Mouse (Mus musculus): ENCODE data around the gene Vmn1r225. TPM values are rescaled to one million over a fixed set of nuclear protein-coding genes. Genes with fewer than 3 reads are reported as not detected.
"Not testable (repeated sequence)": the region's sequence is repeated elsewhere in the genome, so short reads cannot be mapped to it uniquely, and the experiment has no call there.

Vmn1r225 gene
- not detected in 2 replicates for polyA plus RNA-seq (2014; fragmentation: Nextera tagmentation; extraction: Ambion mirVana)

DNA sequence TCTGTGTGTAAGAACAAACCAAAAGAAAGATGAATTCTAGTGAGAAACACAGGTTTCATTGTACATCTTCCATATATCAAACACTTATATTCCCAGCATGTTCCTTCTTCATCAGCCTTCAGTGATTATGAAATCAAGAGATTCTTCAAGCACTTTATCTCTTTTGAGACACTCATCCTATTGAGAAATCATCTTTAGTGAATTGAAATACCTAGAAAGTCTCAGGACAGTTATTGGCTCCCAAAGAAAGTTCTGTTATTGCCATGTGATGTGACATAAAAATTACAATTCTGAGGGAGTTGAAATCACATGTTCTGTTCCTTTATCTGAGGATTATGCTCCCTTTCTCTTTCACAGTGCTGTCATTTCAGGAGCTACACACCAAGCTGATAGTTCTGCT is at the start of gene Vmn1r225:
Vmn1r225 (plus strand) TSS at position 301 of the 400 bp plus-strand sequence.
- Histone ChIP-seq H3K9me3 (ENCODE audit: control insufficient read depth, low read length) (peaks cover 4% of the 10 kb centered on the region; the same call in 1 of the 2 replicates), H3K27ac (ENCODE audit: low read depth, low read length) (no peak within 1 kb of the TSS), H3K4me2 (replicated peaks; ENCODE audit: low read depth, low read length) (no peak within 1 kb of the TSS), H3K9ac (ENCODE audit: low read depth, low read length) (no peak within 1 kb of the TSS), H3K36me3 (ENCODE audit: control insufficient read depth, insufficient read depth, low read length) (no peaks in the 10 kb centered on the region), H3K27me3 (ENCODE audit: control insufficient read depth, insufficient read depth, low read length) (no peaks in the 10 kb centered on the region), H3K4me1 (ENCODE audit: control insufficient read depth, insufficient read depth, low read length) (no peaks in the 10 kb centered on the region), H3K4me3 (ENCODE audit: low read length) (no peak within 1 kb of the TSS)
- ATAC-seq (ENCODE audit: low FRiP score, low TSS enrichment): no peak

DNA sequence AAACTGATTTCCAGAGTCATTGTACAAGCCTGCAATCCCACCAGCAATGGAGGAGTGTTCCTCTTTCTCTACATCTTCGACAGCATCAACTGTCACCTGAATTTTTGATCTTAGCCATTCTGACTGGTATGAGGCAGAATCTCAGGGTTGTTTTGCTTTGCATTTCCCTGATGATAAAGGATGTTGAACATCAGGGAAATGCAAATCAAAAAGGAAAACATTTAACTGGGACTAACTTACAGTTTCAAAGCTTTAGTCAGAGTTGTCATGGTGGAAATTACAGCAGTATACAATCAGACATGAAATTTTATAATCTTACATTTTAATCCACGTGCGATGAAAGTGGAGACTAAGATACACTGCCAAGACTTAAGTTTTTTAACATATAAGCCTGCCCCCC is 24.6 kb upstream of the Vmn1r225 start:
- Histone ChIP-seq H3K27me3 (ENCODE audit: control insufficient read depth, insufficient read depth, low read length) (no peaks in the 10 kb centered on the region), H3K4me3 (ENCODE audit: low read length) (no peak overlapping the region), H3K27ac (ENCODE audit: low read depth, low read length) (no peak overlapping the region), H3K4me1 (ENCODE audit: control insufficient read depth, insufficient read depth, low read length) (no peaks in the 10 kb centered on the region), H3K9ac (ENCODE audit: low read depth, low read length) (no peak overlapping the region), H3K4me2 (replicated peaks; ENCODE audit: low read depth, low read length) (no peak overlapping the region), H3K36me3 (ENCODE audit: control insufficient read depth, insufficient read depth, low read length) (no peaks in the 10 kb centered on the region), H3K9me3 (ENCODE audit: control insufficient read depth, low read length) (no peaks in the 10 kb centered on the region)
- ATAC-seq (ENCODE audit: low FRiP score, low TSS enrichment): no peak
- WGBS: 81% methylated on average over 3 of the region's 3 CpGs

DNA sequence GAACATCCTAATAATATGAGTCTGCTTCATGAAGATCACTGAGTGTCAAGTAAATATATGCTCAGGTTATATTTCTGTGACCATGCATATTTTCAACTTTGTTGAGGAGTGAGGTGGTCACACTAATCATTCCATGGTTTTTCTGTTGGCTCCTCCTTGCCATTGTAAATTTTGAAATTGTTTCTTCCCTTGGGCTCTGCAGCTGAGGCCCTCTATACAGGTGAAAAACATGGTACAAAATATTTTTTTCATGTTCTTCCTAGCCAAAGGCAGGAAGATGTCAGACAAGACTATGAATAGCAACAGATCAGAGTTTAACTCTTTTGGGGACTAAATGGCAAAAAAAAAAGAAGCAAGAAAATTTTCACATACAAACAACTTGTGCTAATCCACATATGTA is 16.7 kb upstream of the Vmn1r225 start, which contains the start of gene Vmn2r108:
Vmn2r108 (minus strand) TSS at position 101 of the 400 bp plus-strand sequence.
- no peaks in the 10 kb centered on the region for H3K36me3 ChIP-seq (ENCODE audit: control insufficient read depth, insufficient read depth, low read length)
- H3K4me2 ChIP-seq (replicated peaks; ENCODE audit: low read depth, low read length): no peak within 1 kb of the TSS
- H3K4me1 ChIP-seq (ENCODE audit: control insufficient read depth, insufficient read depth, low read length): no peaks in the 10 kb centered on the region
- H3K9me3 ChIP-seq (ENCODE audit: control insufficient read depth, low read length): peaks cover 6% of the 10 kb centered on the region
- no peak for ATAC-seq (ENCODE audit: low FRiP score, low TSS enrichment)
- no peak within 1 kb of the TSS for H3K27ac ChIP-seq (ENCODE audit: low read depth, low read length)
- H3K9ac ChIP-seq (ENCODE audit: low read depth, low read length): no peak within 1 kb of the TSS
- no peaks in the 10 kb centered on the region for H3K27me3 ChIP-seq (ENCODE audit: control insufficient read depth, insufficient read depth, low read length)
- H3K4me3 ChIP-seq (ENCODE audit: low read length): no peak within 1 kb of the TSS

DNA sequence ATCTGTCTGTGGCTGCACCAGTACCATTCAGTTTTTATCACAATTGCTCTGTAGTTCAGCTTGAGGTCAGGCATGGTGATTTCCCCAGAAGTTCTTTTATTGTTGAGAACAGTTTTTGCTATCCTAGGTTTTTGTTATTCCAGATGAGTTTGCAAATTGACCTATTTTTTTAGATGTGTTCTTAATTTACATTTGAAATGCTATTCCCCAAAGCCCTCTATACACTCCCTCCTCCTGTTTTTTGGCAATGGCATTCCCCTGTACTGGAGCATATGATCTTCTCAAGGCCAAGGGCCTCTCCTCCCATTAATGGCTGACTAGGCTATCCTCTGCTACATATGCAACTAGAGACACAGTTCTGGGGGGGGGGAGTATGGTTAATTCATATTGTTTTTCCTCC is 10.3 kb downstream of the Vmn1r225 start:
- H3K4me2 ChIP-seq (replicated peaks; ENCODE audit: low read depth, low read length); H3K36me3 ChIP-seq (ENCODE audit: control insufficient read depth, insufficient read depth, low read length); H3K4me1 ChIP-seq (ENCODE audit: control insufficient read depth, insufficient read depth, low read length); H3K9me3 ChIP-seq (ENCODE audit: control insufficient read depth, low read length); ATAC-seq (ENCODE audit: low FRiP score, low TSS enrichment); H3K27ac ChIP-seq (ENCODE audit: low read depth, low read length); H3K9ac ChIP-seq (ENCODE audit: low read depth, low read length); H3K27me3 ChIP-seq (ENCODE audit: control insufficient read depth, insufficient read depth, low read length); H3K4me3 ChIP-seq (ENCODE audit: low read length): not testable (repeated sequence)

Other genes starting within 250 kb of the Vmn1r225 start
- gene Vmn2r106, start 212.6 kb upstream of the Vmn1r225 start, polyA plus RNA-seq (2014; fragmentation: Nextera tagmentation; extraction: Ambion mirVana): not detected in 2 replicates
- not detected in 2 replicates for gene Vmn2r107, start 152.9 kb upstream of the Vmn1r225 start, polyA plus RNA-seq (2014; fragmentation: Nextera tagmentation; extraction: Ambion mirVana)
- not detected in 2 replicates for gene Vmn1r224, start 84.0 kb upstream of the Vmn1r225 start, polyA plus RNA-seq (2014; fragmentation: Nextera tagmentation; extraction: Ambion mirVana)
- gene Vmn2r108, start 16.8 kb upstream of the Vmn1r225 start, polyA plus RNA-seq (2014; fragmentation: Nextera tagmentation; extraction: Ambion mirVana): not detected in 2 replicates
- not detected in 2 replicates for gene Vmn2r109, start 66.6 kb downstream of the Vmn1r225 start, polyA plus RNA-seq (2014; fragmentation: Nextera tagmentation; extraction: Ambion mirVana)
- gene Vmn2r110, start 98.3 kb downstream of the Vmn1r225 start, polyA plus RNA-seq (2014; fragmentation: Nextera tagmentation; extraction: Ambion mirVana): 0.03 and 0.06 TPM in 2 replicates
- gene Fpr-rs3, start 126.7 kb downstream of the Vmn1r225 start, polyA plus RNA-seq (2014; fragmentation: Nextera tagmentation; extraction: Ambion mirVana): not detected in 2 replicates
- gene Vmn1r226, start 184.7 kb downstream of the Vmn1r225 start, polyA plus RNA-seq (2014; fragmentation: Nextera tagmentation; extraction: Ambion mirVana): not detected in 2 replicates
- gene Vmn1r227, start 231.7 kb downstream of the Vmn1r225 start, polyA plus RNA-seq (2014; fragmentation: Nextera tagmentation; extraction: Ambion mirVana): not detected in 2 replicates